Mouse (Mus musculus) adipocyte (in vitro differentiated cells): ENCODE data around the gene Myocos.
"Not testable (repeated sequence)": the region's sequence is repeated elsewhere in the genome, so short reads cannot be mapped to it uniquely, and the experiment has no call there.

ENCODE experiments used
- DNase-seq: peaks from one replicate; pipeline ENCODE4 v3.0.0-alpha.2; 2016; ENCODE audit warnings: low spot score

Myocos gene

GRCm38 (mm10) chr1:162658119-162658518 is at the start of gene Myocos:
Gene Myocos, minus strand, starts transcription at chr1:162658219.
- DNase-seq, result no peak

GRCm38 (mm10) chr1:162700389-162701066 is 42.5 kb upstream of the Myocos start:
- no peak for DNase-seq

- DNase-seq, result no peak
Observed at GRCm38 (mm10) chr1:162697866-162698265, 39.8 kb upstream of the Myocos start.

- no peak for DNase-seq
Observed at GRCm38 (mm10) chr1:162693721-162694120, 35.7 kb upstream of the Myocos start.

GRCm38 (mm10) chr1:162665486-162666174 is 7.6 kb upstream of the Myocos start:
- peak; percentile 39 for DNase-seq

- DNase-seq, result peak; percentile 89
Observed at GRCm38 (mm10) chr1:162664826-162665475, 6.9 kb upstream of the Myocos start.

GRCm38 (mm10) chr1:162660276-162660860 is 2.3 kb upstream of the Myocos start:
- peak; percentile 70 for DNase-seq

GRCm38 (mm10) chr1:162648416-162648815 is 9.6 kb downstream of the Myocos start:
- no peak for DNase-seq

GRCm38 (mm10) chr1:162646083-162646686 is 11.8 kb downstream of the Myocos start:
- DNase-seq, result no peak

GRCm38 (mm10) chr1:162643752-162644151 is 14.3 kb downstream of the Myocos start:
- DNase-seq, result peak; percentile 87

- no peak for DNase-seq
Observed at GRCm38 (mm10) chr1:162642591-162642990, 15.4 kb downstream of the Myocos start.

GRCm38 (mm10) chr1:162639861-162640260 is 18.2 kb downstream of the Myocos start:
- DNase-seq, result peak; percentile 35

- DNase-seq, result no peak
Observed at GRCm38 (mm10) chr1:162639051-162639750, 18.8 kb downstream of the Myocos start, which contains the start of gene Myoc. Gene Myoc, plus strand, starts transcription at chr1:162639155.

GRCm38 (mm10) chr1:162638535-162638934 is 19.5 kb downstream of the Myocos start:
- no peak for DNase-seq

GRCm38 (mm10) chr1:162636516-162636915 is 21.5 kb downstream of the Myocos start:
- no peak for DNase-seq

- DNase-seq, result not testable (repeated sequence)
Observed at GRCm38 (mm10) chr1:162635291-162635931, 22.6 kb downstream of the Myocos start.

GRCm38 (mm10) chr1:162628326-162628725 is 29.7 kb downstream of the Myocos start:
- not testable (repeated sequence) for DNase-seq

GRCm38 (mm10) chr1:162627821-162628220 is 30.2 kb downstream of the Myocos start:
- DNase-seq, result not testable (repeated sequence)

- DNase-seq, result no peak
Observed at GRCm38 (mm10) chr1:162625229-162625628, 32.8 kb downstream of the Myocos start.

- DNase-seq, result no peak
Observed at GRCm38 (mm10) chr1:162623895-162624294, 34.1 kb downstream of the Myocos start.

GRCm38 (mm10) chr1:162620487-162620886 is 37.5 kb downstream of the Myocos start:
- DNase-seq, result peak; percentile 17
